Mouse (Mus musculus) liver, postnatal 0 days (tissue): ENCODE data around the gene Urad.

ENCODE experiments used
- CTCF ChIP-seq: sonication (generic); IDR thresholded peaks from 2 replicates; pipeline ENCODE4 v1.5.1; 2016; ENCODE audit warnings: antibody characterized with exemption, low read depth
- EP300 ChIP-seq: IDR thresholded peaks from 2 replicates; pipeline ENCODE4 v1.6.1; 2016; ENCODE audit warnings: antibody characterized with exemption, low read depth, mild to moderate bottlenecking

DNA sequence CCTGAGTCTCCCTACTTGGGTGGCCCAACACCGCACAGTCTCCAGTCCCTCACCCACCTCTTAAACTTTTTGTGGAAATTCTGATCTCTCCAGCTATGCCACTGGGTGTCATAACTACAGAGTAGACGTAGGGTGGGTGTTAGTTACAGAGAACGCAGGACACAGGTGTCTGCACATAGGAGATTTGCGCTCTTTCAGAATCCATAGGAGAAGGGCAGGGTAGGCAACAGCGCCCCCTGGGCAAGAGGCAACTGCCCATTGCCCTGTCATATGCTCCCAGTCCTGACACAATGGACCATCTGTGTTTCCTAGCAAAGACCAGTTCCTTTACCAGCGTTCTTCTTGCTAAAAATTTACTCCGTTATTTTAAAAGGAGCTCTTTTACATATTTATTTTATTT is 4.2 kb downstream of the Urad start:
- TF ChIP-seq CTCF (peak; percentile 57), EP300 (no peak)
